Mouse (Mus musculus) cortical plate, adult 2 months (tissue): ENCODE measurements around the gene Lct.

Source experiments
- CTCF ChIP-seq: fragments of 200-500 bp; IDR thresholded peaks from 2 replicates; pipeline ENCODE4 v1.5.1; 2011; ENCODE audit warnings: mild to moderate bottlenecking, control low read depth, low read length; ENCODE audit not compliant: insufficient read depth; ENCODE audit errors: extremely low read depth
- POLR2A ChIP-seq: fragments of 200-500 bp; IDR thresholded peaks from 2 replicates; pipeline ENCODE4 v1.6.1; 2011; ENCODE audit warnings: mild to moderate bottlenecking, low read length, control low read depth; ENCODE audit not compliant: insufficient read depth; ENCODE audit errors: extremely low read depth

DNA sequence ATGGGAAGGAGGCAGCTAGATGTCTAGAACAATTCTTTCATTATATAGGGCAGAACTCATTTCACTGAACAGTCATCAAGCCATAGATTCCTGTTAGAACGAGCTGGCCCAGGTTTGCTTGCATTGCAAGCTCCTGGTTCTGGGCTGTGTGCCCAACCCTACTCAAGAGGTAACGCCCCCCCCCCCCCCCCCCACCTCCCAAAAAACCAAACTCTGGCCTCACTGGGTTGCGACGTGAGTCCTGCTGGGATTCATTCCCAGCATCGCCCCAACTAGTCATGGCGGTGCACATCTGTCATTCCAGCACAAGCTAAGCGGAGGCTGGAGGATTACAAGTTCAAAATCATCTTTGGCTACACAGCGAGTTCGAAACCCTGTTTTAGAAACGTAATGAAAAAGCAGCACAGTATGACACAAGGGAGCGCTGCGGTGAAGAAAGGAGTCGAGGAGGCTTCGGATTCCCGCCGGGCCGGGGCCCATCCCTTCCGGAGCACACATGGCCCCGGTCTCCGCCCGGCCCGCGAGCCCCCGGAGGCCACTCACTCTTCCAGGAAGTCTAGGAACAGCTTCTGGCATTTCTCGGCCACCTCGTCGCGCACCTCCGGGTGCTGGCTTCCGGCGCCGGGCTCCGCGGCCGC lies 30.9 kb upstream of the Lct start:
- TF ChIP-seq POLR2A (no peak), CTCF (no peak)
